Mouse (Mus musculus): ENCODE results near the gene Dnase1.

DNA sequence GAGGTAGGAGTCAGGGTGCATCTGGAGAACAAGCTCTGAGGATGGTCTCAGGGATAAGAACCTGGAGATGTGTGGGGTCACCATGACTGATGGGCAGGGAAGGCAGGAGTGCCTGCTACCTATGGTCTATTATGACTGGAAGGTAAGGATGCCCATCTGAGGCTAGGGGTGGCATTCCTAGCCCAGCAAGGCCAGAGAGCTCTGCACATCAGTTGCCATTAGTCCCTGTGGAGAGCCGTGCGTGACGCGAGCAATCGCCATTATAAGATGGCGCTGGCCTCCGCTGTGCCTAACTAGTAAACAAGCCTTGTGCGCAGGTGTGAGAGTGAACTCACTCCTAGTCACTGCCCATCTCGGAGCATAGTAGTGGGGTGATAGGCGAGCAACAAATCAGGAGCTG, 6.2 kb upstream of the Dnase1 start:
- TF ChIP-seq TAL1 (IDR thresholded peaks at IDR 0.05; ENCODE audit: low read length): no peak
- no peak for TF ChIP-seq GATA1 (IDR thresholded peaks at IDR 0.05; ENCODE audit: low read length)
